Mouse (Mus musculus) liver, embryonic 14.5 days (tissue): Measurements from ENCODE around the gene Bpi. TPM values are rescaled to one million over a fixed set of nuclear protein-coding genes. Genes with fewer than 3 reads are reported as not detected.

Experiments
- ATAC-seq: fragments of 200-750 bp; cut with Nextera tagmentation; 2 replicates; pipeline ENCODE4 v1.8.0; 2017; ENCODE audit warnings: moderate number of reproducible peaks, mild to moderate bottlenecking, moderate library complexity; ENCODE audit not compliant: insufficient read depth
- DNase-seq, 3 experiments: peaks; one replicate each; pipeline ENCODE4 v3.0.0-alpha.2; 2012 to 2013; ENCODE audit warnings: low read depth in 3 of 3, low spot score in 3 of 3
- H3K27ac ChIP-seq: fragments of 300-500 bp; sonication (generic); 2 replicates; pipeline ENCODE4 v1.5.1; 2014; ENCODE audit warnings: moderate library complexity, mild to moderate bottlenecking, control low read depth, inconsistent platforms
- H3K27me3 ChIP-seq: fragments of 300-500 bp; sonication (generic); 2 replicates; pipeline ENCODE4 v1.6.1; 2014; ENCODE audit warnings: mild to moderate bottlenecking, low read length, moderate library complexity; ENCODE audit not compliant: control insufficient read depth, insufficient read depth
- H3K36me3 ChIP-seq: fragments of 300-500 bp; sonication (generic); replicated peaks from 2 replicates; pipeline ENCODE4 v1.6.1; 2014; ENCODE audit warnings: low read depth; ENCODE audit not compliant: control insufficient read depth, insufficient read depth
- H3K4me1 ChIP-seq, 2 experiments: fragments of 200-500 bp in 1 of 2; fragments of 300-500 bp in 1 of 2; sonication (generic) in 1 of 2; replicated peaks; 2 replicates each; pipeline ENCODE4 v1.6.1; 2012 to 2014; ENCODE audit warnings: antibody characterized with exemption in 1 of 2, inconsistent platforms in 1 of 2, low read length in 1 of 2; ENCODE audit not compliant: control insufficient read depth in 2 of 2, insufficient read depth in 2 of 2
- H3K4me2 ChIP-seq: fragments of 300-500 bp; sonication (generic); 2 replicates; pipeline ENCODE4 v1.6.1; 2014; ENCODE audit warnings: low read depth, mild to moderate bottlenecking, control low read depth, moderate library complexity
- H3K4me3 ChIP-seq, 2 experiments: fragments of 200-500 bp in 1 of 2; fragments of 300-500 bp in 1 of 2; sonication (generic) in 1 of 2; 2 replicates each; pipeline ENCODE4 v1.5.1; 2012 to 2014; ENCODE audit warnings: low read depth in 2 of 2, low read length in 2 of 2, mild to moderate bottlenecking in 2 of 2, control low read depth in 1 of 2, inconsistent platforms in 1 of 2, moderate library complexity in 1 of 2; ENCODE audit not compliant: insufficient read depth in 1 of 2
- H3K9ac ChIP-seq: fragments of 300-500 bp; sonication (generic); replicated peaks from 2 replicates; pipeline ENCODE4 v1.6.1; 2014; ENCODE audit warnings: mild to moderate bottlenecking, control low read depth, moderate library complexity
- H3K9me3 ChIP-seq: fragments of 300-500 bp; sonication (generic); 2 replicates; pipeline ENCODE4 v1.6.1; 2016; ENCODE audit warnings: low read length, mixed read lengths; ENCODE audit not compliant: control insufficient read depth
- CTCF ChIP-seq: IDR thresholded peaks from 2 replicates; pipeline ENCODE4 v1.5.1; 2016; ENCODE audit warnings: antibody characterized with exemption, low read depth, control low read depth
- EP300 ChIP-seq: IDR thresholded peaks from 2 replicates; pipeline ENCODE4 v1.6.1; 2016; ENCODE audit warnings: antibody characterized with exemption, low read depth
- WGBS: fragments of 180-500 bp; shearing (Covaris S2); extraction: QIAGEN DNeasy Blood & Tissue Kit; methylation state at CpG from one replicate; pipeline ENCODE4 v1.1.7; 2014; ENCODE audit not compliant: insufficient replicate concordance; 5-methylcytosine and 5-hydroxymethylcytosine counted together
- polyA plus RNA-seq, 2 experiments: library from polyadenylated mRNA; depleted of rRNA in 1 of 2; stranded (reverse) in 1 of 2; unstranded in 1 of 2; fragments of >200 nt; fragmentation: Nextera tagmentation in 1 of 2; extraction: Ambion mirVana in 1 of 2; gene quantifications; 2 replicates each; pipeline versions ENCODE4 v1.2.1 to v1.2.3; 2012 to 2014

Gene Bpi
- polyA plus RNA-seq, 2 experiments, result not detected

DNA sequence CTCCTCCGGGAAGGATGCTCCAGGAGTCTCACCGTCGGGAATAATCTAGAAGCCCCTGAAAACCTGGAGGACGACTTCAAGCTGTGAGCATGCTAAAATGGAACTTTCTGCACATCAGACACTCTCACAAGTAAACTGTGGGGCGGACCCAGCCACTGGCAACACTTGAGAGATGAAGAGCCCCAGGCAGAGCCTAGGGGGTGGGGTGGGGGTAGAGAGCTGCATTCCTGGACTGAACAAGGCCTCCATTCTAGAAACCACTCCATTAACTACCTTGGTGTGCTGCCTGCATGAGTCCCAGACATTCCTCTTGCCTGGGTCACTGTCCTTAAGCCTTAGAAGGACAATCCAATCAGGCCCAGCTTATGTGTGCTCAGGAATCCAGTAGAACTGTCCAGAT, 26.8 kb upstream of the Bpi start:
- 49% methylated on average over 5 of the region's 5 CpGs for WGBS
- ATAC-seq (no peak), DNase-seq (no peak)
- H3K36me3 ChIP-seq, result no peaks in the 10 kb centered on the region
- no peaks in the 10 kb centered on the region; a peak in 1 of 4 replicates for H3K4me1 ChIP-seq
- no peak for TF ChIP-seq EP300
- no peak for TF ChIP-seq CTCF
- H3K9me3 ChIP-seq, result no peaks in the 10 kb centered on the region
- H3K27me3 ChIP-seq, result peaks cover 6% of the 10 kb centered on the region
- H3K4me2 ChIP-seq, result no peak overlapping the region
- no peak overlapping the region for H3K4me3 ChIP-seq
- no peak overlapping the region for H3K27ac ChIP-seq
- no peak overlapping the region for H3K9ac ChIP-seq

DNA sequence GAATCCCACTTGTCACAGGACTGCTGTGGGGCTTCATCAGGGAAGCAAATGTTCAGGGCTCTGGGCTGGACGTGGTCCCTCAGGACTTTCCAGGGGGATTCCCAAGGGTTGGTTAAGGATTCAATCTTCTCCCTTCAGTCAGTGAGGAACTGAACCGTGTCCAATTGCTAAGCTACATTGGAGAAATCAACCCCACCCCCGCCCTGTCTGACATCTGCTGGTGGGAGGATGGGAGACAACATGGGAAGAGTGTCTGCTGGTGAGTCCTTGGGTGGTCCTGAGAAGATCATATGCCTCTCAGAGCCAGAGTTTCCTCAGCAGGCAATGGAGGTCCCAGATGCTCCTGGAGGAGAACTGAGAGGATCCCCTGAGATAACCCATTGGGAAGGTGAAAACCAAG, 25.5 kb upstream of the Bpi start:
- Histone ChIP-seq H3K4me3 (no peak overlapping the region), H3K4me1 (no peaks in the 10 kb centered on the region; a peak in 1 of 4 replicates), H3K36me3 (no peaks in the 10 kb centered on the region), H3K27me3 (peaks cover 6% of the 10 kb centered on the region), H3K9me3 (no peaks in the 10 kb centered on the region), H3K4me2 (no peak overlapping the region), H3K9ac (no peak overlapping the region), H3K27ac (no peak overlapping the region)
- whole genome bisulfite sequencing, result 46% methylated on average over 3 of the region's 3 CpGs
- TF ChIP-seq EP300 (no peak), CTCF (no peak)
- DNase-seq (no peak), ATAC-seq (no peak)

DNA sequence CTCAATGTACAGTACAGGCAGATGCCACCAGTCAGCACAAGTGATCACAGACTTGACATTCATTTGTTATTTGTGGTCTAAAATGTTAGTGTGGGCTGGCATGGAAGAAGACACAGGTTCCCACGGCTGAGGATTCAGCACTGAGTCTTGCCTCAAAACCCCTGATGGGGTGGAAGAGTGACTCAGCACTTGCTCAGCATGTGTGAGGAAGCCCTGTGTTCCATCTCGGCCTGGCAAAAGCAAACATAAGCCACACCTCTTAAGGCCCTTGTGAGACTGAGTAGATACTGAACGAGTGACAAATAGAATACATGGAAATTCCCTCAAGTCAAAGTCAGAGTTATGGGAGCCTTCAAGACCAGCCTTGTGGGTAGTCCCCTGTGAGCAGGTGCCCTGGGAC, 24.8 kb upstream of the Bpi start:
- no peak for TF ChIP-seq EP300
- no peak for TF ChIP-seq CTCF
- Histone ChIP-seq H3K9me3 (no peaks in the 10 kb centered on the region), H3K4me2 (no peak overlapping the region), H3K27ac (no peak overlapping the region), H3K36me3 (no peaks in the 10 kb centered on the region), H3K4me3 (no peak overlapping the region), H3K27me3 (peaks cover 6% of the 10 kb centered on the region), H3K4me1 (no peaks in the 10 kb centered on the region; a peak in 1 of 4 replicates), H3K9ac (no peak overlapping the region)
- 17% methylated on average over 3 of the region's 3 CpGs for WGBS
- ATAC-seq (no peak), DNase-seq (no peak)

DNA sequence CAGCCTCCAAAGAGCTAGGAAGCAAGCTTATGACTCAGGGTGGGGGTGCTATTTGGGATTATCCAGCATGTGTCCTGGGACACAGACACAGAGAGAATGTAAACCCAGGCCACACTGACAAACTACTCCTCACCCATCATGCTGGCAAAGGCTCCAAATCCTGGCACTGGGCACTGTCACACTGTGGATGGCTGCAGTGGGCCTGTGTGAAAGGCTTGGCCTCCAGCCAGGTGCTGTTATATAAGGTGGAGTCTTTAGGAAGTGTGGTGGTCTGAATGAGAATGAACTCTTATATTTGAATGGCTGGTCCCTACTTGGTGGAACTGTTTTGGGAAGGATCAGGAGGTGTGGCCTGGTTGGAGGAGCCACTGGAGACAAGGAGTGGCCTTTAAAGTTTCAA, 21.2 kb upstream of the Bpi start:
- Histone ChIP-seq H3K36me3 (no peaks in the 10 kb centered on the region), H3K27me3 (no peaks in the 10 kb centered on the region), H3K9ac (no peak overlapping the region), H3K4me2 (no peak overlapping the region), H3K27ac (no peak overlapping the region), H3K4me1 (no peaks in the 10 kb centered on the region), H3K9me3 (no peaks in the 10 kb centered on the region), H3K4me3 (no peak overlapping the region)
- ATAC-seq, result no peak
- DNase-seq, result no peak
- TF ChIP-seq CTCF, result no peak
- no peak for TF ChIP-seq EP300

DNA sequence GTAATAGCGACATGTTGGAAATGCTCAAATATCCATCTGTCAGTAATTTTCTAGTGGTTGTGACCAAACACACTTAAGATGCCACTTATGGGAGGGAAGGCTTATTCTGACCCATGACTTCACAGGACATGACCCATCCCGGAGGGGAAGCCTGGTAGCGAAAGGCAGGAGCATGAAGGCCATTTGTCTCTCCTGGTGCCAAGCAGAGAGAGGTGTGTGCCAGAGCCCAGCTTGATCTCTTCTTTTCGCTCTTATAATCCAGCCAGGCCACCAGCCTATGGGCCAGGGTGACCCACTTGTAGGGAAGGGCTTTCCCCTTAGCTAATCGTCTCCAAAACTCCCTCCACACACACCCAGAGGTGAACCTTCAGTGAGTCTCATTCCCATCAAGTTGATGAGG, 19.8 kb upstream of the Bpi start:
- H3K27ac ChIP-seq, result no peak overlapping the region
- H3K9me3 ChIP-seq, result no peaks in the 10 kb centered on the region
- TF ChIP-seq EP300 (no peak), CTCF (no peak)
- H3K4me1 ChIP-seq, result no peaks in the 10 kb centered on the region
- no peak overlapping the region for H3K4me3 ChIP-seq
- no peak for DNase-seq
- WGBS, result 70% methylated on average over 5 of the region's 5 CpGs
- no peak overlapping the region for H3K4me2 ChIP-seq
- no peak for ATAC-seq
- H3K36me3 ChIP-seq, result no peaks in the 10 kb centered on the region
- H3K9ac ChIP-seq, result no peak overlapping the region
- no peaks in the 10 kb centered on the region for H3K27me3 ChIP-seq
